In the genomic region with DNA sequence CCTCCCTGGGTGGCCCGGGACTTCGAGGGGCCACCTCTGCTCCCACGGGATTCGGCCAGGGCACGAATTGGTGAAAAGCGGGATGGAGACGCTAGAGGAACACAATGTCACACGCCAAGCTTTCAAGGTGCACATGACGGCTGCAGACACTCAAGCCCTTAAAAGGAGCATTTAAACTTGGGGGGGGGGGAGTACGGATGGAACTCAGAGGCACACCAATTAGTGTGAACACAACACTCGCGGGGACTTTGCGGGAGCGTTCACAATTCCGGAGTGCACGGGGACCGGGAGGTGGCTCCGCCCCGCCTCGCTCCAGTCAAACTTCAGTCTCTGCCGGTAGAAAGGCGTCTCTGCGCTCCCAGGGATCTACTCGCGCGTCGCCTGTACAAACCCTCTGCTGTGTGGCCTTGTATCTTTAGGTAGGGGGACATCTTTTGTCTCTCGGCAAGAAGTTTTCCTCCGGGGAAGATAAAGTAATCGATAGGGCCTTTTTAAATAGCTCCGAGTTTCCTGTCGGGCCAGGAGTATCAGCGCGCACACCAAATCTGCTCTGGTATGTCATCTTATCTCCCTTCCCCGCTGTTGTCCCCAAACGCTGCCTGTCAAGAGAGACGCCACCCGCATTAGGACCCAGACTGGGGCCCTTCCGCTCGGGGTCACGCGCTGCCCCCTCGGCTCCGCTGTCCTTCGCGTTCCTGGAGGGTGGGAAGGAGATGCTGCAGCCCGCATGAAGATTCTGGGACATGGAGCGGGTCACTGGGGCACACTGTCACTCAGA, we compare ENCODE assay signal across 8 mouse cellular contexts. TPM values are rescaled to one million over a fixed set of nuclear protein-coding genes. Genes with fewer than 3 reads are reported as not detected.
DNase-seq lines count a peak whose midpoint lies in the region; ATAC-seq and TF ChIP-seq lines count a peak whose summit lies in the region.

No protein-coding gene starts in this region.

- 2% methylated on average over 48 of the region's 48 CpGs for WGBS in liver, postnatal 0 days (ENCODE audit: insufficient replicate concordance)

- H3K36me3 ChIP-seq in liver, postnatal 0 days (replicated peaks; ENCODE audit: insufficient read depth, low read length) = no peaks in the 10 kb centered on the region

- no peak overlapping the region for H3K27ac ChIP-seq in liver, postnatal 0 days (ENCODE audit: low read depth)

- no peaks in the 10 kb centered on the region for H3K9me3 ChIP-seq in liver, postnatal 0 days (ENCODE audit: low read length)

- H3K9ac ChIP-seq in liver, postnatal 0 days (replicated peaks) = no peak overlapping the region

- peaks cover 5% of the 10 kb centered on the region for H3K4me1 ChIP-seq in liver, postnatal 0 days (ENCODE audit: insufficient read depth)

- peak; percentile 28 to 69 for DNase-seq in adrenal gland, adult (ENCODE audit: inconsistent age in 2 of 2, low spot score in 1 of 2)
- no peak for DNase-seq in adrenal gland, postnatal 4 days (ENCODE audit: low spot score in 2 of 2)
- peak; percentile 44 for DNase-seq in embryo, embryonic 11 days
- peak; percentile 74 for DNase-seq in heart, postnatal 4 days
- DNase-seq in liver, postnatal 0 days = no peak
- no peak for DNase-seq in T-cell, adult 2 months (ENCODE audit: low spot score)
- no peak for DNase-seq in cerebellum, adult 9-11 months

- no peak for ATAC-seq in liver, postnatal 0 days
- no peak for ATAC-seq in monocyte, adult 5-6 weeks (replicated peaks; ENCODE audit: insufficient number of reproducible peaks, low FRiP score, low TSS enrichment, poor library complexity, severe bottlenecking)

- TF ChIP-seq CTCF in liver, postnatal 0 days (IDR thresholded peaks at IDR 0.05; ENCODE audit: low read depth) = no peak

- H3K27me3 ChIP-seq in liver, postnatal 0 days (ENCODE audit: insufficient read depth, low read length) = peaks cover 78% of the 10 kb centered on the region

- peak overlapping the region; percentile 62 for H3K4me2 ChIP-seq in liver, postnatal 0 days (ENCODE audit: low read depth, low read length)

- H3K4me3 ChIP-seq in liver, postnatal 0 days (ENCODE audit: low read depth, low read length) = peak overlapping the region; percentile 38

- TF ChIP-seq EP300 in liver, postnatal 0 days (IDR thresholded peaks at IDR 0.05; ENCODE audit: low read depth) = no peak

RNA-seq across cellular contexts. Expression of gene Nkx2-5, which starts 5.7 kb away (rescaled TPM):
- total RNA-seq in adrenal gland, postnatal 4 days (2021) = not detected
- 100 to 1,000 TPM; 123 to 128 TPM for total RNA-seq in heart, postnatal 4 days (2021)
- polyA plus RNA-seq in liver, postnatal 0 days (2015; fragmentation: Nextera tagmentation; extraction: Ambion mirVana) = not detected in 2 replicates
- not detected in 3 replicates for total RNA-seq in monocyte, adult 5-6 weeks (2017)

Comparison
In these comparisons a context has a peak if more than half of its experiments do, and no peak if none do; other contexts are left out.
1. DNase-seq: peak in adrenal gland, adult (2 of 2), embryo, embryonic 11 days (single experiment) and heart, postnatal 4 days (single experiment); none in adrenal gland, postnatal 4 days (0 of 2), liver, postnatal 0 days (single experiment), T-cell, adult 2 months (single experiment) and cerebellum, adult 9-11 months (single experiment).
2. RNA of gene Nkx2-5, which starts 5.7 kb away (total RNA-seq): 123 to 128 TPM in heart, postnatal 4 days; not detected in adrenal gland, postnatal 4 days and not detected in monocyte, adult 5-6 weeks; every median in the first group is over 100 times any median in the second.